Mouse (Mus musculus) retina, adult 2 months (tissue): ENCODE results near the gene Fxr1.
A peak's percentile ranks its signal among the peaks of the same experiment; 100 is the strongest.
"Not testable (repeated sequence)": the region's sequence is repeated elsewhere in the genome, so short reads cannot be mapped to it uniquely, and the experiment has no call there.

Experiments
- DNase-seq: peaks from one replicate; pipeline ENCODE4 v3.0.0-alpha.2; 2012; ENCODE audit warnings: low read depth, low spot score

Fxr1 gene

GRCm38 (mm10) chr3:34041990-34042389 lies 22.2 kb downstream of the Fxr1 start:
- no peak for DNase-seq

GRCm38 (mm10) chr3:34062352-34062751 lies 42.6 kb downstream of the Fxr1 start:
- no peak for DNase-seq

- DNase-seq, result not testable (repeated sequence)
These were observed 49.2 kb downstream of the Fxr1 start for GRCm38 (mm10) chr3:34068943-34069342.

- DNase-seq, result no peak
These were observed 53.0 kb downstream of the Fxr1 start for GRCm38 (mm10) chr3:34072726-34073125.

- DNase-seq, result no peak
These were observed 56.5 kb downstream of the Fxr1 start for GRCm38 (mm10) chr3:34076058-34076759.

GRCm38 (mm10) chr3:34080900-34081662 lies 61.3 kb downstream of the Fxr1 start, which contains the start of gene Dnajc19:
Dnajc19 (minus strand) TSS chr3:34081321.
- DNase-seq, result peak; percentile 83

- no peak for DNase-seq
These were observed 62.2 kb downstream of the Fxr1 start for GRCm38 (mm10) chr3:34081929-34082328.

GRCm38 (mm10) chr3:34083655-34084054 lies 63.9 kb downstream of the Fxr1 start:
- DNase-seq, result no peak

GRCm38 (mm10) chr3:34102891-34103290 lies 83.1 kb downstream of the Fxr1 start:
- DNase-seq, result no peak

GRCm38 (mm10) chr3:34103902-34104672 lies 84.3 kb downstream of the Fxr1 start:
- no peak for DNase-seq

GRCm38 (mm10) chr3:34106421-34106820 lies 86.7 kb downstream of the Fxr1 start:
- no peak for DNase-seq

- no peak for DNase-seq
These were observed 87.9 kb downstream of the Fxr1 start for GRCm38 (mm10) chr3:34107631-34108030.

- DNase-seq, result no peak
These were observed 92.4 kb downstream of the Fxr1 start for GRCm38 (mm10) chr3:34111941-34112685.

- DNase-seq, result no peak
These were observed 96.1 kb downstream of the Fxr1 start for GRCm38 (mm10) chr3:34115806-34116205.

- no peak for DNase-seq
These were observed 100.1 kb downstream of the Fxr1 start for GRCm38 (mm10) chr3:34119869-34120268.
